Mouse (Mus musculus) heart, embryonic 12.5 days (tissue): ENCODE measurements around the gene Zcchc14. TPM values are rescaled to one million over a fixed set of nuclear protein-coding genes. Genes with fewer than 3 reads are reported as not detected.

Experiments
- ATAC-seq: fragments of 200-750 bp; cut with Nextera tagmentation; 2 replicates; pipeline ENCODE4 v1.8.0; 2017; ENCODE audit warnings: moderate TSS enrichment, moderate library complexity; ENCODE audit not compliant: insufficient number of reproducible peaks, low FRiP score
- H3K27ac ChIP-seq: fragments of 300-500 bp; sonication (generic); 2 replicates; pipeline ENCODE4 v1.5.1; 2016; ENCODE audit warnings: mild to moderate bottlenecking, moderate library complexity; ENCODE audit not compliant: poor library complexity, severe bottlenecking
- H3K27me3 ChIP-seq: fragments of 300-500 bp; sonication (generic); replicated peaks from 2 replicates; pipeline ENCODE4 v1.6.1; 2016; ENCODE audit warnings: mild to moderate bottlenecking, moderate library complexity
- H3K36me3 ChIP-seq: fragments of 300-500 bp; sonication (generic); 2 replicates; pipeline ENCODE4 v1.6.1; 2016; ENCODE audit warnings: mild to moderate bottlenecking, moderate library complexity
- H3K4me1 ChIP-seq: fragments of 300-500 bp; sonication (generic); replicated peaks from 2 replicates; pipeline ENCODE4 v1.6.1; 2016; ENCODE audit warnings: mild to moderate bottlenecking
- H3K4me2 ChIP-seq: fragments of 300-500 bp; sonication (generic); 2 replicates; pipeline ENCODE4 v1.6.1; 2016; ENCODE audit warnings: mild to moderate bottlenecking, moderate library complexity
- H3K4me3 ChIP-seq: fragments of 300-500 bp; sonication (generic); 2 replicates; pipeline ENCODE4 v1.5.1; 2016; ENCODE audit warnings: mild to moderate bottlenecking
- H3K9ac ChIP-seq: fragments of 300-500 bp; sonication (generic); 2 replicates; pipeline ENCODE4 v1.6.1; 2016; ENCODE audit warnings: mild to moderate bottlenecking, moderate library complexity
- H3K9me3 ChIP-seq: fragments of 300-500 bp; sonication (generic); replicated peaks from 2 replicates; pipeline ENCODE4 v1.6.1; 2016; ENCODE audit warnings: mild to moderate bottlenecking, moderate library complexity
- WGBS: fragments of 180-500 bp; shearing (Covaris S2); methylation state at CpG from one replicate; pipeline ENCODE4 v1.1.7; 2016; 5-methylcytosine and 5-hydroxymethylcytosine counted together
- polyA plus RNA-seq: library from polyadenylated mRNA; unstranded; fragments of >200 nt; fragmentation: Nextera tagmentation; extraction: Ambion mirVana; gene quantifications from 2 replicates; pipeline ENCODE4 v1.2.1, GENCODE M21; 2016

Gene Zcchc14
- 9.2 and 9.9 TPM in 2 replicates for polyA plus RNA-seq

GRCm38 (mm10) chr8:121652774-121653323 is at the start of gene Zcchc14:
Zcchc14 (minus strand) TSS chr8:121652901.
- no peaks in the 10 kb centered on the region for H3K9me3 ChIP-seq
- peak within 1 kb of the TSS; percentile 86 for H3K4me3 ChIP-seq
- peaks cover 50% of the 10 kb centered on the region for H3K4me1 ChIP-seq
- peak within 1 kb of the TSS; percentile 88 for H3K27ac ChIP-seq
- peak within 1 kb of the TSS; percentile 89 for H3K9ac ChIP-seq
- peak within 1 kb of the TSS; percentile 96 for H3K4me2 ChIP-seq
- peaks cover 4% of the 10 kb centered on the region; the same call in 1 of the 2 replicates for H3K36me3 ChIP-seq
- H3K27me3 ChIP-seq: no peaks in the 10 kb centered on the region
- ATAC-seq: peak; percentile 97
- WGBS: under 1% methylated on average over 66 of the region's 67 CpGs

GRCm38 (mm10) chr8:121699936-121700335 is 47.2 kb upstream of the Zcchc14 start:
- no peaks in the 10 kb centered on the region for H3K9me3 ChIP-seq
- no peak for ATAC-seq
- no peak overlapping the region for H3K27ac ChIP-seq
- no peak overlapping the region for H3K9ac ChIP-seq
- WGBS: 84% methylated on average over 2 of the region's 2 CpGs
- no peak overlapping the region for H3K4me2 ChIP-seq
- peaks cover 12% of the 10 kb centered on the region for H3K4me1 ChIP-seq
- no peaks in the 10 kb centered on the region for H3K36me3 ChIP-seq
- H3K4me3 ChIP-seq: no peak overlapping the region
- 0 out of 2 replicates have a peak, but pooled peaks cover 4% of the 10 kb centered on the region for H3K27me3 ChIP-seq

- H3K27ac ChIP-seq: no peak overlapping the region
- no peaks in the 10 kb centered on the region for H3K9me3 ChIP-seq
- H3K9ac ChIP-seq: peak overlapping the region; percentile 41; the same call in 1 of the 2 replicates
- 6% methylated on average over 9 of the region's 9 CpGs for WGBS
- H3K27me3 ChIP-seq: no peaks in the 10 kb centered on the region
- no peak for ATAC-seq
- H3K4me2 ChIP-seq: peak overlapping the region; percentile 63
- H3K36me3 ChIP-seq: no peaks in the 10 kb centered on the region
- peaks cover 12% of the 10 kb centered on the region for H3K4me1 ChIP-seq
- peak overlapping the region; percentile 30 for H3K4me3 ChIP-seq
Observed at GRCm38 (mm10) chr8:121698615-121699101, 46.0 kb upstream of the Zcchc14 start.

- 4% methylated on average over 16 of the region's 17 CpGs for WGBS
- Histone ChIP-seq H3K9me3 (no peaks in the 10 kb centered on the region), H3K27ac (no peak overlapping the region), H3K4me1 (peaks cover 12% of the 10 kb centered on the region), H3K27me3 (no peaks in the 10 kb centered on the region), H3K4me2 (peak overlapping the region; percentile 63), H3K4me3 (peak overlapping the region; percentile 30), H3K36me3 (no peaks in the 10 kb centered on the region), H3K9ac (peak overlapping the region; percentile 41; the same call in 1 of the 2 replicates)
- ATAC-seq: peak; percentile 51
Observed at GRCm38 (mm10) chr8:121697735-121698614, 45.3 kb upstream of the Zcchc14 start.

GRCm38 (mm10) chr8:121695585-121696184 is 43.0 kb upstream of the Zcchc14 start:
- Histone ChIP-seq H3K27me3 (no peaks in the 10 kb centered on the region), H3K36me3 (no peaks in the 10 kb centered on the region), H3K4me2 (no peak overlapping the region), H3K4me3 (no peak overlapping the region), H3K27ac (no peak overlapping the region), H3K4me1 (peaks cover 12% of the 10 kb centered on the region), H3K9me3 (no peaks in the 10 kb centered on the region), H3K9ac (no peak overlapping the region)
- WGBS: 62% methylated on average over 6 of the region's 6 CpGs
- no peak for ATAC-seq

GRCm38 (mm10) chr8:121694453-121694852 is 41.8 kb upstream of the Zcchc14 start:
- no peak overlapping the region for H3K27ac ChIP-seq
- H3K4me3 ChIP-seq: no peak overlapping the region
- H3K36me3 ChIP-seq: no peaks in the 10 kb centered on the region
- no peak overlapping the region for H3K4me2 ChIP-seq
- H3K4me1 ChIP-seq: peaks cover 12% of the 10 kb centered on the region
- whole genome bisulfite sequencing: 52% methylated on average over 4 of the region's 4 CpGs
- H3K9ac ChIP-seq: no peak overlapping the region
- no peaks in the 10 kb centered on the region for H3K27me3 ChIP-seq
- ATAC-seq: no peak
- no peaks in the 10 kb centered on the region for H3K9me3 ChIP-seq

- 37% methylated on average over 5 of the region's 5 CpGs for WGBS
- peaks cover 13% of the 10 kb centered on the region for H3K4me1 ChIP-seq
- no peak overlapping the region for H3K27ac ChIP-seq
- H3K9me3 ChIP-seq: no peaks in the 10 kb centered on the region
- no peaks in the 10 kb centered on the region for H3K36me3 ChIP-seq
- ATAC-seq: no peak
- no peak overlapping the region for H3K9ac ChIP-seq
- H3K4me3 ChIP-seq: no peak overlapping the region
- H3K27me3 ChIP-seq: 0 out of 2 replicates have a peak, but pooled peaks cover 3% of the 10 kb centered on the region
- H3K4me2 ChIP-seq: no peak overlapping the region
Observed at GRCm38 (mm10) chr8:121688496-121688895, 35.8 kb upstream of the Zcchc14 start.

- Histone ChIP-seq H3K9ac (no peak overlapping the region), H3K4me2 (no peak overlapping the region), H3K27ac (no peak overlapping the region), H3K36me3 (no peaks in the 10 kb centered on the region), H3K9me3 (no peaks in the 10 kb centered on the region), H3K4me1 (peaks cover 13% of the 10 kb centered on the region), H3K27me3 (0 out of 2 replicates have a peak, but pooled peaks cover 3% of the 10 kb centered on the region), H3K4me3 (no peak overlapping the region)
- no peak for ATAC-seq
- WGBS: 54% methylated on average over 14 of the region's 14 CpGs
Observed at GRCm38 (mm10) chr8:121687455-121688161, 34.9 kb upstream of the Zcchc14 start.

- no peak for ATAC-seq
- H3K9me3 ChIP-seq: no peaks in the 10 kb centered on the region
- 0 out of 2 replicates have a peak, but pooled peaks cover 3% of the 10 kb centered on the region for H3K27me3 ChIP-seq
- no peak overlapping the region for H3K4me3 ChIP-seq
- no peak overlapping the region for H3K27ac ChIP-seq
- no peak overlapping the region for H3K4me2 ChIP-seq
- H3K4me1 ChIP-seq: peaks cover 13% of the 10 kb centered on the region
- H3K36me3 ChIP-seq: no peaks in the 10 kb centered on the region
- 18% methylated on average over 4 of the region's 4 CpGs for WGBS
- H3K9ac ChIP-seq: no peak overlapping the region
Observed at GRCm38 (mm10) chr8:121685419-121685818, 32.7 kb upstream of the Zcchc14 start.

GRCm38 (mm10) chr8:121683083-121683832 is 30.6 kb upstream of the Zcchc14 start:
- Histone ChIP-seq H3K36me3 (no peaks in the 10 kb centered on the region), H3K4me2 (no peak overlapping the region), H3K27ac (no peak overlapping the region), H3K4me3 (no peak overlapping the region), H3K9me3 (no peaks in the 10 kb centered on the region), H3K27me3 (0 out of 2 replicates have a peak, but pooled peaks cover 3% of the 10 kb centered on the region), H3K4me1 (peaks cover 10% of the 10 kb centered on the region), H3K9ac (no peak overlapping the region)
- 68% methylated on average over 10 of the region's 10 CpGs for WGBS
- no peak for ATAC-seq
